Mouse (Mus musculus) sigmoid colon, adult 10 weeks (tissue): Measurements from ENCODE around the gene Gm28041. TPM values are rescaled to one million over a fixed set of nuclear protein-coding genes. Genes with fewer than 3 reads are reported as not detected.

Source experiments
- polyA plus RNA-seq: library from polyadenylated mRNA; stranded (reverse); fragments of 350-450 nt; fragmentation: Illumina TruSeq; extraction: RNeasy Lipid Tissue Mini Kit (QIAGEN cat#74804); gene quantifications from one replicate; pipeline ENCODE4 v1.2.3, GENCODE M21; 2014; ENCODE audit warnings: low read depth, low replicate concordance

The Gm28041 gene
- 2.2 TPM for polyA plus RNA-seq

DNA sequence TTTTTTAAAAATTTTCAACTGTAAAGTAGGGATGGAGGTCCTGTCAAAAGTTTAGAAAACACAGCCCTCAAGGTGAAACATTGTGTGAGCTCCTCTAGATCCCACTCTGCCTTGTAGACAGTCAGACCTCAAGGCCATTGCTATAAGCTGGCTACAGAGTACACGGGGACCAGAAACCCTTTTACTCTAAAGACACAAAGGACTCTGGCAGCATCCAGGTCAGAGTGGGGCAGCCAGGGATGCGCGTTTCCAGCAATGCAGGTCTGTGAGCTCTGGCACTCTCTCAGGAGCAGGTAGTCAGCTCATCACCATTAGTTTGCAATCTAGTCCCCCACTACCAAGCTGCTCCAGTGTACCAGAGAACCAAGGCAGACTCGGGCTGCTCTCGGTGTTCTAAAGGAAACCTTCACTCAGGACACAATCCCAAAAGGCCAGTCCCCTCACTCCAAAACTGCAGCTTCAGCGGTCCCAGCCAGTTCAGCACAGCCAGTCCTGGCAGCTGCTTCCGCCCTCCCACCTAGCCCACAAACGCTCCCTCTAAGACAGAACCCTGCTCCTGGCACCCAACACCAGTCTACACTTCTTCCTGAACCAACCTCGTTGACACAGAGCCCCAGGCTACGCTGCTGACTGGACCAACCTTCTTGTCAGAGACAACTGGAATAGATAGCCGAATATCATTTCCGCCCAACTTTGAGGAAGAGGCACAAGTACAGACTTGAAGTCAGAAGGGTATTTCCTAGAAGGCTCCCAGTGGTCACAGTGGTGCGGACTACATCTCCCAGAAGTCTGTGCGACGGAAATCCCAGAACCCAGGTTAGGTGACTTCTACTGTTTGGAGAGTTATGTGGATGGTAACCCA is at the start of gene Gm28041, which contains the start of gene Zfp456:
Gene Gm28041, minus strand, starts transcription at position 684 of the 862 bp plus-strand sequence.
Gene Zfp456, minus strand, starts transcription at position 761 of the 862 bp plus-strand sequence.

GRCm38 (mm10) chr13:67421207-67421857 is 45.8 kb upstream of the Gm28041 start, which contains the start of gene Zfp459:
TSS of gene Zfp459 (minus strand) at chr13:67421418.

GRCm38 (mm10) chr13:67399183-67399903 is 23.8 kb upstream of the Gm28041 start, which contains the start of gene Zfp429:
TSS of gene Zfp429 (minus strand) at chr13:67399819.

GRCm38 (mm10) chr13:67360131-67360744 is 15.3 kb downstream of the Gm28041 start, which contains the start of the genes Gm28044 and Zfp953:
TSS of gene Gm28044 (minus strand) at chr13:67360536.
TSS of gene Zfp953 (minus strand) at chr13:67360605.

DNA sequence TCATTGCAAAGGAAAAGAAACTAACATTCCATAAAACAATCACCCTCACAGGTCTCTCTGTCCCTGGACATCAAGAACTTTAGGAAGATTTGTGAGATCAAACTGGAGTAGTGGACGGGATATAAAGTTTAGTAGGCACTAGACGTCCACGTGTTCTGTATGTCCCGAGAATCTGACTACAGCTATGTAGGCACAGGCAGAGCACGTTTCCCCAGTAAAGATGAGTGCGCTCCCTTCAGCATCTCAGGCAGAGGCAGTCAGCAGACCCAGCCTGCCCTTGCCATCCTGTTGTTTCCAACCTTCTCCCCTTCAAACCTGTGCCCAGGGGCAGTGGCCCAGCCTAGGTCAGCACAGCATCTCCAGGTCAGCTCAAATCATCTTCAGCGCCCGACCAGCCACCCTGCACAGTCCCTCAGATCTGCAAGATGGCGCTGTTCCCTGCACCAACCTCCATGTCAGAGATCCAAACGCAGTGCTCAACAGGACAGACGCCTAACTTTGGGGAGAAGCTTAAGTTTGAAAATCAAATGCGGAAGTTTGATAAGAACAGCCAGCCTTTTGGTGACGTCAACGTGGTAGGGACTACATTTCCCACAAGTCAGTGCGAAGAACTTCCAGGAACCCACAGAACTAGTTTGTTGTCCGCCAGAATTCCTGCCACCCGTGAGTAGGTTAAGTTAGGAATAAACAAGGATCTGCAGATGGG is 43.4 kb downstream of the Gm28041 start, which contains the start of gene Zfp595:
Gene Zfp595, minus strand, starts transcription at position 552 of the 706 bp plus-strand sequence.

GRCm38 (mm10) chr13:67305822-67306672 is 69.5 kb downstream of the Gm28041 start, which contains the start of gene Zfp457:
TSS of gene Zfp457 (minus strand) at chr13:67306485.

Other genes with a start within 250 kb of the Gm28041 start
- 33.6 TPM for gene Rsl1, start 202.6 kb downstream of the Gm28041 start, polyA plus RNA-seq
- 12.7 TPM for gene Zfp455, start 181.2 kb downstream of the Gm28041 start, polyA plus RNA-seq
- gene Zfp458, start 97.3 kb downstream of the Gm28041 start, polyA plus RNA-seq = 11.1 TPM
- gene Zfp457, start 69.2 kb downstream of the Gm28041 start, polyA plus RNA-seq = 2.4 TPM
- 42.2 TPM for gene Zfp595, start 43.2 kb downstream of the Gm28041 start, polyA plus RNA-seq
- gene Gm28044, start 15.2 kb downstream of the Gm28041 start, polyA plus RNA-seq = 1.4 TPM
- 27.4 TPM for gene Zfp953, start 15.1 kb downstream of the Gm28041 start, polyA plus RNA-seq
- 16.1 TPM for gene Zfp456, start 77 bp upstream of the Gm28041 start, polyA plus RNA-seq
- 49.9 TPM for gene Zfp429, start 24.1 kb upstream of the Gm28041 start, polyA plus RNA-seq
- gene Zfp459, start 45.7 kb upstream of the Gm28041 start, polyA plus RNA-seq = 8.2 TPM
- gene Zfp874a, start 75.9 kb upstream of the Gm28041 start, polyA plus RNA-seq = 69.4 TPM
- gene Zfp874b, start 108.5 kb upstream of the Gm28041 start, polyA plus RNA-seq = 55.0 TPM
- 38.5 TPM for gene Zfp58, start 124.8 kb upstream of the Gm28041 start, polyA plus RNA-seq
- not detected for gene Gm26965, start 150.4 kb upstream of the Gm28041 start, polyA plus RNA-seq
- gene Zfp87, start 150.4 kb upstream of the Gm28041 start, polyA plus RNA-seq = 28.9 TPM
- gene Zfp748, start 178.1 kb upstream of the Gm28041 start, polyA plus RNA-seq = 36.7 TPM
- 56.4 TPM for gene Zfp729b, start 234.0 kb upstream of the Gm28041 start, polyA plus RNA-seq